Mouse (Mus musculus): ENCODE data around the gene Dcakd.

Dcakd gene

DNA sequence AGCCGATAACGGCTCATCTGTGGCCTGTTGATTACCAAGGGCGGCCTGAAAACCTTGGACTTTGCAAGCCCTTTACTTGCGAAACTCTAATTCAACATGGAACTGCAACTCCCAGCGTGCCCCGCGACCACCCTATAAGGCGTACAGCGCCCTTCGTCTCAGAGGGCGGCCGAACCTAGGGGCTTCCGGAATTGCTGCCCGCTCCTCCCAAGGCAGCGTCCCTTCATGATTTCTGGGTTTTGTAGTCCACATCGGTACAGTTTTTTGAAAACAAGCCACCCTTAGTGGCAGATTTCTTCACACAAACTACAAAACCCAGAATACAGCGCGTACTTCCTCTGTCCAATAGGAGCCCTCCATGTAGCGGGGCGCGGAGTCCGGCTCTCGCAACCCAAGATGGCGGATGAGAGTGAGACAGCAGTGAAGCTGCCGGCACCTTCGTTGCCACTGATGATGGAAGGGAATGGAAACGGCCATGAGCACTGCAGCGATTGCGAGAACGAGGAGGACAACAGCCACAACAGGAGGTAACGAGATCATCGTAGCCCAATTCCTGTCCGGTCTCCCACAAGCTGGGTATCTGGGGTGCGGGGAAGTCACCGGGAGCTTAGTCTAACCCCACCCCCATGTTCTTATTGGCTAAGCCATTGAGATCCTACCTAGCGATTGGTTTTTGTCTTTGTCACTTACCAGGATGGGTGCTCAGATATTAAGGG, at the start of gene Dcakd, which contains the start of gene Nmt1:
Dcakd (minus strand) TSS at position 158 of the 716 bp plus-strand sequence.
Nmt1 (plus strand) TSS at position 15 of the 716 bp plus-strand sequence.
- peak; percentile 88 for DNase-seq (ENCODE audit: low spot score)

DNA sequence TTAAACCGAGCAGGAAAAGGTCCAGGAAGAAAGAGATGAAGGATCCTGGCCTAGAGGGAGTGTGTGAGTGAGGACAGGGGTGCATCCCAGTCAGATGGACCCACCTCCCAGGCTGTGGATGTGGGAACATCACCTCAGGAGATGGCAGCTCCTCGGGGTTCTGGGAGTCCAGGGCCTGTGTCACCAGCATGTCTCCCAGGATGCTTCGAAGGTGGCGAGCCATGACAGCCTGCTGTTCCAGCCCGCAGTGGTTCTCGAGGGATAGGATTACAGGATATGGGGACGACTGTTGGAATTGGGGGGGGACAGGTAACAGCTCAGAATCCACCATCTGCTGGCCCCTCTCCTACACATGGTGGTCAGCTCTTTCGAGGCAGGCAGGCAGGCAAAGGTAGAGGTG, 48.4 kb upstream of the Dcakd start:
- no peak for DNase-seq (ENCODE audit: low spot score)

GRCm38 (mm10) chr11:103076010-103076409, 47.9 kb upstream of the Dcakd start:
- DNase-seq (ENCODE audit: low spot score), result no peak

- DNase-seq (ENCODE audit: low spot score), result no peak
Observed at GRCm38 (mm10) chr11:103074796-103075323, 46.7 kb upstream of the Dcakd start.

- DNase-seq (ENCODE audit: low spot score), result no peak
Observed at GRCm38 (mm10) chr11:103074121-103074650, 46.1 kb upstream of the Dcakd start.

DNA sequence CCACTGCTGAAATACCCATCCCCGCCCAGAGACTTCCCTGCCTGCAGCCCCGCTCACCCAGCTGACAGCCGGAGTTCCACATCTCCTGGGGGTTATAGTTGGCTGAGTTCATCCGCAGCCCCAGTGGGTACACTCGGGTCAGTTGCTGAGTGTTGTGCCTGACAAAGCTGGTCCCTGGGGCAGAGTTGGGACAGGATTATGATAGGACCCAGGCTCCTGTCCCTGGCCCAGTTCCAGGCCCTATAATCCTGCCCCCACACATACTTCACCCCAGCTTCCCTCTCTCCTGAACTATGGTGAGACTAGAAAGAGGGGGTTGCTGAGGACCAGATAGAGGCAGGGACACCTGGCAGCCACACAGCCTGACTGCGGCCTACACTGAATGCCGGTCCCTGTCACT, 45.5 kb upstream of the Dcakd start:
- no peak for DNase-seq (ENCODE audit: low spot score)

- DNase-seq (ENCODE audit: low spot score), result no peak
Observed at GRCm38 (mm10) chr11:103070322-103070880, 42.3 kb upstream of the Dcakd start.

- no peak for DNase-seq (ENCODE audit: low spot score)
Observed at GRCm38 (mm10) chr11:103069731-103070130, 41.6 kb upstream of the Dcakd start.

- no peak for DNase-seq (ENCODE audit: low spot score)
Observed at GRCm38 (mm10) chr11:103068884-103069283, 40.8 kb upstream of the Dcakd start.

GRCm38 (mm10) chr11:103068272-103068671, 40.1 kb upstream of the Dcakd start:
- no peak for DNase-seq (ENCODE audit: low spot score)

DNA sequence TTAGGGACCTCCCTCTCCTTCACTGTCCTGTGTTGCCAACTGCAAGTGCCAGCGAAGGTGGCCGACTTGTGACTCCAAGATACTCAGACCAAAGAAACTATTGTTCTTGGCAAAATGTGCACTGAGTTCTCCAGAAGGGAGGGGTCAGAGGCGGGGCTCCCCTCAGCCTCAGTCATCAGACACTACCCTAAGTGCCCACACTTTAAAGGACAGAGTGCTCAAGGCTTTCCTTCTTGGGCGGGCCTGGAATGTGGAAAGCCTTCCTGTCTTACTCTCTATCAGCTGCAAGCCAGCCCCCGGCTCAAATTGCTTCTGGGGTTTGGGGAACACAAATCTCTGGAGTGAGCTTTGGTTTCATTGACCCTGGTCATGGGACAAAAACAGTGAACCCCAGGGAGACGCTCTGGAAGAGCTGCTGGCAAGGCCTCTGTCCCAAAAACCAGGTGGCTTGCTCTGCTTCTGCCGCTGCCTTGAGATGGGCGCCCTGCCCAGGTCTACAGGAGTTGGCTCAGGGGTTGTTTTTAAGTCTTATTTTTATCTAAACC, 39.4 kb upstream of the Dcakd start:
- no peak for DNase-seq (ENCODE audit: low spot score)

- no peak for DNase-seq (ENCODE audit: low spot score)
Observed at GRCm38 (mm10) chr11:103067051-103067361, 38.9 kb upstream of the Dcakd start.

DNA sequence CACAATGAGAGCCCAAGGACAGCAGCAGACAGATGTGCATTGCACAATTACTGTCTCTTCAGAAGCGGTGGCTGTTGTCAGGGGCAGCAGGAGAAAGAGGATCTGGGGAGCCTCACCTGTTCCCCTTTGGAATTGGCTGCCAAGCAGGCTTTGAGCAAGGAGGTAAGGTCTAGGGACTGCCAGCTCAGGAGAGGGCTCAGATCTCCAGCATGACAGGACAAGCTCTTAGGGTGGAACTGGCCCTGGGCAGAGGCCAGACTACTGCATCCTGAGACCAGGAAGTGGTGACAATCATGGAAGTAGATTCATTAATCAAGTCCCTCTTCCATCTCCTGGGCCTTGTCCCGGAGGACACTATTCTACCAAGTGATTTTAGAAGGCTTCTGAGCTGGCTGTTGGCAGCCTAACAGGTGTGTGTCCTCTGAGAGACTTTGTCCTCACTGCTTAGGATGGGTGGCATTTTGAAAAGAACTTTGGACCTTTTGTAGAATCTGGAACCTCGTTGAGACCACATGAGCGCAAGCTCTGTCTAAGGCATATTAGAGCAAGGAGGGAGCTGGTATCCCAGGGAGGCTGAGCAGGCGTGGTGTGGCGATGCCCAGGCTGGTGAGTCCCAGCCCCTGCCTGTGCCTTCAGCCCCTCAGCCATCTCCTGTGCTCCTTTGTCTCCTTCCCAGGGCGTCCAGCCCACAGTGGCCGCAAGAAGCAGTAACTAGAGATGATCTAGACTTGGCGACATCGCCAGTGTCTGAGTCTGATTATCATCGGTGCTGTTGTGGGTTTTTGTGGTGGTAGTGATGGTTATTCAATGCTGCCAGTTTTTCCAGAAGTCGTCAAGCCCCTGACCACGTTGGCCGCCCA, 38.3 kb upstream of the Dcakd start:
- DNase-seq (ENCODE audit: low spot score), result no peak

DNA sequence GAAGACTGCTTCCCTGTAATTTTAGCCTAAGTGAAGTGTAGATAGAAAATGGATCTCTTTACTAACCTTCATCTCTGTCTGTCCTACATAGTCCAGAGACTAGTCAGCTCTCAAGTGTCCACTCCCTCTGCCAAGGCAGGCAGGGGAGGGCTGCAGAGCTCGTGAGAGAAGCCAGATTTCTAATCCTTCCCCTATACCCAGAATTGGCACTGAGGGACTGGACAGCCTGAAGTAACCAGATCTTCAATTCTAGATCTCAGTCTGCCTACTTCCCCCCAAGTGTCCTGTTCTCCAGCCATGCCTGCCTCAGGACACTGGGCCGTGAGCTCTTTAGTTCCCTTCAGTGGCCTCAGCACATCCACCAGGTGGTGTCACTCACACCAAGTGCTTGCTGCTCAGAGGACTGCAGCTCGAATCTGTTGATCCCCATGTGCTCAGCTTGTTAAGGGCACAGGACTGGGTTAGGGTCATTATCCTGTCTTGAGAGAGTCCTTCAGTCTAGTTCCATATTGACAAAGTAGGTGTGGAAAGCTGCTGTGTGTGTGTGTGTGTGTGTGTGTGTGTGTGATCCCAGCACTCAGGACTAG, 30.5 kb upstream of the Dcakd start:
- no peak for DNase-seq (ENCODE audit: low spot score)

GRCm38 (mm10) chr11:103056636-103057035, 28.5 kb upstream of the Dcakd start:
- DNase-seq (ENCODE audit: low spot score), result no peak

GRCm38 (mm10) chr11:103054798-103055197, 26.7 kb upstream of the Dcakd start:
- DNase-seq (ENCODE audit: low spot score), result peak; percentile 39

DNA sequence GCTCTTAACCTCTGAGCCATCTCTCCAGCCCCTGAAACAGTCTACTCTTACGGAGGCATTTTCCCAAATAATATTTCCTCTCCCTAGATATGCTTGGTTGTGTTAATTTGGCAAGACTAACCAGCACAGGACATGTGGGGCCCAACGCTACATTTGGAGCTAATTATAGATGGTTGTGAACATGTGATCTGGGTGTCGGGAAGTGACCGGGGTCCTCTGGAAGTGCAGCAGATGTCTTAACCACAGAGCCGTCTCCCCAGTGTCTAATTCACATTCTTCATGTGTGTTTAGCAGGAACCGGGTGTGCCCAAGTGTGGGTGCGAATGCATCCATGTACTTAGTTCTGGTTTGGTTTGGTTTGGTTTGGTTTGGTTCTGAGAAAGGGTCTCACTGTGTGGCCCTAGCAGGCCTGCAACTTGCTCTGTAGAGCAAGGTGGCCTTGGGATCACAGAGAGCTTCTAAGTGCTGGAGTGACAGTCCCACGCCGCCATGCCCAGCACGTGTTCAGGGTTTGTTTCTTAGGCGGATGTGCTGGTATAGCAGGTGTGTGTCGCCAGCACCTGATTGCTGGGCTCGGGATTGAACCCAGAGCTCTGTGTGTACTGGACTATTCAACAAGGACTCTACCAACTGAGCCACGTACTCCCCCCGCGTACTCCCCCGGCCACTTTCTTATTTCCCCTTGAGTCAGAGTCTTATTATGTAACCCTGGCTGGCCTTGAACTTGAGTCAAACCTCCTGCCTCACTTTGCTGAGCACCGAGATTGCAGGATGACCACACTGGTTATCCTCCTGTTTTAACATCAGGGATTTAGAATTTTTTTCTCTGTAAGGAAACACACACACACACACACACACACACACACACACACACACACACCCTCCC, 25.3 kb upstream of the Dcakd start:
- no peak for DNase-seq (ENCODE audit: low spot score)

DNA sequence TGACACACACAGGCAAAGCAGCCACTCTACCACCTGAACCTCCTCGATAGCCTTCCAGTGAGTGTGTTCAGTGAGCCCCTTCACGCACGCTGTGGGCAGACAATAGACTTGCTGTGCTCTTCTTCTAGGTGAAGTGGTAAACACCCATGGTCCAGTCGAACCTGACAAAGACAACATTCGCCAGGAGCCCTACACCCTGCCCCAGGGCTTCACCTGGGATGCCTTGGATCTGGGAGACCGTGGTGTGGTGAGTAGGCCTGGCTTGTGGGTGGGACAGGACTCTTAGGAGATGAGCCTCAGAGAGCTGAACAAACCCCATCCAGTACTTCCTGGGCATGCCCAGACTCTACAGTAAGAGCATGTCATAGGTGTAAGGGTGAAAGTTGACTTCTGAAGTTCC, 23.9 kb upstream of the Dcakd start:
- DNase-seq (ENCODE audit: low spot score), result no peak

- no peak for DNase-seq (ENCODE audit: low spot score)
Observed at GRCm38 (mm10) chr11:103051249-103051691, 23.1 kb upstream of the Dcakd start.

- no peak for DNase-seq (ENCODE audit: low spot score)
Observed at GRCm38 (mm10) chr11:103050153-103050552, 22.0 kb upstream of the Dcakd start.

GRCm38 (mm10) chr11:103049611-103050010, 21.5 kb upstream of the Dcakd start:
- no peak for DNase-seq (ENCODE audit: low spot score)

All from ovary, postnatal 10 days (tissue).